ENCODE assay signal across 10 mouse cellular contexts in genomic region chr4:127232028-127232427, GRCm38 (mm10). TPM values are rescaled to one million over a fixed set of nuclear protein-coding genes. Genes with fewer than 3 reads are reported as not detected.
A peak's percentile ranks its signal among the peaks of the same experiment; 100 is the strongest.
DNase-seq lines count a peak whose midpoint lies in the region; ATAC-seq and TF ChIP-seq lines count a peak whose summit lies in the region.
"Had no signal": no experiment of that assay in that cellular context is flagged by ENCODE, and none has a peak within 500 bp of the region (broad histone marks: within the 10 kb centered on the region; RNA-seq: fewer than 3 reads in every experiment).

No protein-coding gene starts in this region.

- DNase-seq in cerebellum, adult 8-10 months, result peak; percentile 83
- DNase-seq in left cerebral cortex, adult 18-20 months (ENCODE audit: low spot score in 2 of 2), result peak; percentile 76 to 87
- peak; percentile 76 for DNase-seq in retina, embryonic 14.5 days (ENCODE audit: low spot score)
- no peak for DNase-seq in gastrocnemius, adult 2 months
- DNase-seq in urinary bladder, postnatal 36 days (ENCODE audit: low spot score in 2 of 2), result no peak
- DNase-seq in heart, adult 11 months, result no peak
- no peak for DNase-seq in gastrocnemius, postnatal 4 days (ENCODE audit: low spot score in 2 of 2)

- intact Hi-C loops in gastrocnemius, adult 2 months (cut with DNase I), result no loop called here

- no peak overlapping the region for H3K27ac ChIP-seq in gastrocnemius, adult 2 months
- H3K27ac ChIP-seq: limb, embryonic 13.5 days had no signal

- ATAC-seq in frontal cortex, adult (ENCODE audit: low TSS enrichment), result peak; percentile 66
- ATAC-seq: Patski had no signal

- H3K4me3 ChIP-seq in gastrocnemius, adult 2 months, result no peak overlapping the region
- H3K4me3 ChIP-seq: limb, embryonic 13.5 days had no signal

- TF ChIP-seq CTCF in gastrocnemius, adult 2 months (IDR thresholded peaks at IDR 0.05), result no peak

RNA-seq across cellular contexts. Expression of gene Smim12, which starts 11.6 kb away (rescaled TPM):
- 10 to 100 TPM; 56.0 to 59.9 TPM for total RNA-seq in left cerebral cortex, adult 18-20 months (2021)
- 10 to 100 TPM; 31.9 to 36.5 TPM for total RNA-seq in gastrocnemius, adult 2 months (2021)
- 10 to 100 TPM; 31.7 to 35.6 TPM for total RNA-seq in gastrocnemius, postnatal 4 days (2021)

Comparison
In these comparisons a context has a peak if more than half of its experiments do, and no peak if none do; other contexts are left out.
1. DNase-seq: peak in cerebellum, adult 8-10 months (single experiment), left cerebral cortex, adult 18-20 months (2 of 2) and retina, embryonic 14.5 days (single experiment); none in gastrocnemius, adult 2 months (single experiment), urinary bladder, postnatal 36 days (0 of 2), heart, adult 11 months (single experiment) and gastrocnemius, postnatal 4 days (0 of 2).